ENCODE assay signal across 10 mouse cellular contexts in the genomic region with DNA sequence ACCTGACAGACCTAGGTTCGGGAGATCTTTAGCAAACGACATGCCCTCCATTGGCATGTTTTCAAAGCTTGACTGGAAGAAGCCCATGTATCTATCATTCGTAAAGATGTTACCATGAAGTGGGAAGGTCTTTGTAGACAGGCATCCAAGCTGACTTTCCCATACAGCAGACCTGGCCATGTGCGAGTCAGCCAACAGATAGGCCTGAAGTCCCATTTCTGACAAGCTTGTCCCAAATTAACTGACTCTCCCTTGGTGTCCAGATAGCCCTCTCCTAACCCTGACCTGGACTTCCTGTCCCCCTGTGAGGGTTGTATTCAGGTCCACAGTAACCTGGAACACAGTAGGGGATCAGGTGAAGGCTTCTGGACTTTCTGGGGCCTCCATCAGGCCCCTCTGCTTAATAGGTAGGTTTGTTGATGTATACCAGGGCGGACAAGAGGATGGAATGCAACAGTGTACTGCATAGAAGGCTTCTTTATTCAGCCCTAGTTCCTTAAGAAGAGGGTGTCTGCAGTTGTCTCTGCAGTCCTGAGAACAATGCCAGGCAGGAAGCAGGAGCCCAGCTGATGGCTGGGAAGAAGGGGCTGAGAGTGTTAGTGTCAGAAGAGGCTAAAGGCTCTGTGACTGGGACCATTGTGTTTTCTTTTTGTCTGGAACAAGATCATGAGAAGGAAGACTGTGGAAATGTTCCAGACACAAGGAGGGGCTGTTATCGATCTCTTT. TPM values are rescaled to one million over a fixed set of nuclear protein-coding genes. Genes with fewer than 3 reads are reported as not detected.
DNase-seq lines count a peak whose midpoint lies in the region; ATAC-seq and TF ChIP-seq lines count a peak whose summit lies in the region.
"Had no signal": no experiment of that assay in that cellular context is flagged by ENCODE, and none has a peak within 500 bp of the region (broad histone marks: within the 10 kb centered on the region; RNA-seq: fewer than 3 reads in every experiment).

No protein-coding gene starts in this region.

- peaks cover 90% of the 10 kb centered on the region for H3K4me1 ChIP-seq in heart, embryonic 11.5 days (ENCODE audit: control insufficient read depth, insufficient read depth, low read length)
- H3K4me1 ChIP-seq in midbrain, embryonic 10.5 days = peaks cover 89% of the 10 kb centered on the region
- H3K4me1 ChIP-seq in midbrain, postnatal 0 days (ENCODE audit: insufficient read depth, low read length) = peaks cover 32% of the 10 kb centered on the region
- H3K4me1 ChIP-seq in hindbrain, embryonic 13.5 days (replicated peaks) = peaks cover 77% of the 10 kb centered on the region
- H3K4me1 ChIP-seq in stomach, embryonic 16.5 days (ENCODE audit: control insufficient read depth, insufficient read depth, low read length) = peaks cover 86% of the 10 kb centered on the region

- H3K4me3 ChIP-seq in heart, embryonic 11.5 days (ENCODE audit: low read depth, low read length) = no peak overlapping the region
- H3K4me3 ChIP-seq in midbrain, embryonic 10.5 days = no peak overlapping the region
- H3K4me3 ChIP-seq in midbrain, postnatal 0 days (ENCODE audit: low read depth, low read length) = no peak overlapping the region
- no peak overlapping the region for H3K4me3 ChIP-seq in hindbrain, embryonic 13.5 days
- H3K4me3 ChIP-seq in stomach, embryonic 16.5 days (replicated peaks; ENCODE audit: low read length) = no peak overlapping the region

- no peaks in the 10 kb centered on the region for H3K27me3 ChIP-seq in heart, embryonic 11.5 days (ENCODE audit: control insufficient read depth, insufficient read depth, low read length)
- peaks cover 38% of the 10 kb centered on the region for H3K27me3 ChIP-seq in midbrain, embryonic 10.5 days (ENCODE audit: low read depth, poor library complexity, severe bottlenecking)
- no peaks in the 10 kb centered on the region for H3K27me3 ChIP-seq in midbrain, postnatal 0 days (ENCODE audit: insufficient read depth, low read length)
- 0 out of 2 replicates have a peak, but pooled peaks cover 5% of the 10 kb centered on the region for H3K27me3 ChIP-seq in hindbrain, embryonic 13.5 days
- H3K27me3 ChIP-seq in stomach, embryonic 16.5 days (ENCODE audit: control insufficient read depth, insufficient read depth, low read length) = no peaks in the 10 kb centered on the region

- 64% methylated on average over 6 of the region's 6 CpGs for WGBS in heart, embryonic 11.5 days (ENCODE audit: insufficient replicate concordance)
- WGBS in midbrain, embryonic 10.5 days = 76% methylated on average over 6 of the region's 6 CpGs
- 76% methylated on average over 6 of the region's 6 CpGs for WGBS in midbrain, postnatal 0 days
- 78% methylated on average over 6 of the region's 6 CpGs for WGBS in hindbrain, embryonic 13.5 days
- 63% methylated on average over 6 of the region's 6 CpGs for WGBS in stomach, embryonic 16.5 days

- no peak for DNase-seq in heart, adult 8-10 months (ENCODE audit: low spot score)
- DNase-seq in midbrain, embryonic 10.5 days (ENCODE audit: low spot score) = no peak
- DNase-seq in midbrain, postnatal 0 days (ENCODE audit: low spot score) = no peak
- DNase-seq in frontal cortex, postnatal 36 days (ENCODE audit: low spot score in 2 of 2) = no peak
- no peak for DNase-seq in right cerebral cortex, postnatal 4 days
- DNase-seq: thymus, adult 18-20 months had no signal

- no peak overlapping the region for H3K9ac ChIP-seq in heart, embryonic 11.5 days (ENCODE audit: low read depth, low read length)
- H3K9ac ChIP-seq in midbrain, postnatal 0 days (replicated peaks; ENCODE audit: low read length, poor library complexity, severe bottlenecking) = no peak overlapping the region
- H3K9ac ChIP-seq in hindbrain, embryonic 13.5 days = no peak overlapping the region
- no peak overlapping the region for H3K9ac ChIP-seq in stomach, embryonic 16.5 days (ENCODE audit: low read length)

- H3K4me2 ChIP-seq in heart, embryonic 11.5 days = no peak overlapping the region
- H3K4me2 ChIP-seq in midbrain, postnatal 0 days (ENCODE audit: low read depth, low read length, poor library complexity, severe bottlenecking) = no peak overlapping the region
- H3K4me2 ChIP-seq in hindbrain, embryonic 13.5 days = no peak overlapping the region
- no peak overlapping the region for H3K4me2 ChIP-seq in stomach, embryonic 16.5 days (ENCODE audit: low read depth, low read length)

- H3K27ac ChIP-seq in heart, embryonic 11.5 days (ENCODE audit: low read depth, low read length) = peak overlapping the region; percentile 78
- peak overlapping the region; percentile 71; the same call in 1 of the 2 replicates for H3K27ac ChIP-seq in midbrain, embryonic 10.5 days (replicated peaks)
- H3K27ac ChIP-seq in midbrain, postnatal 0 days (ENCODE audit: low read depth, low read length) = no peak overlapping the region
- H3K27ac ChIP-seq in hindbrain, embryonic 13.5 days = peak overlapping the region; percentile 67
- H3K27ac ChIP-seq in stomach, embryonic 16.5 days (ENCODE audit: low read length) = peak overlapping the region; percentile 75

- H3K9me3 ChIP-seq in heart, embryonic 11.5 days (replicated peaks; ENCODE audit: control insufficient read depth, low read length) = no peaks in the 10 kb centered on the region
- no peaks in the 10 kb centered on the region for H3K9me3 ChIP-seq in midbrain, embryonic 10.5 days (replicated peaks)
- no peaks in the 10 kb centered on the region for H3K9me3 ChIP-seq in midbrain, postnatal 0 days (ENCODE audit: low read length)
- H3K9me3 ChIP-seq in hindbrain, embryonic 13.5 days = no peaks in the 10 kb centered on the region
- no peaks in the 10 kb centered on the region for H3K9me3 ChIP-seq in stomach, embryonic 16.5 days (replicated peaks; ENCODE audit: control insufficient read depth, low read length)

- H3K36me3 ChIP-seq in heart, embryonic 11.5 days (ENCODE audit: control insufficient read depth, insufficient read depth, low read length) = no peaks in the 10 kb centered on the region
- H3K36me3 ChIP-seq in midbrain, embryonic 10.5 days = no peaks in the 10 kb centered on the region
- no peaks in the 10 kb centered on the region for H3K36me3 ChIP-seq in midbrain, postnatal 0 days (ENCODE audit: insufficient read depth, low read length)
- no peaks in the 10 kb centered on the region for H3K36me3 ChIP-seq in hindbrain, embryonic 13.5 days
- no peaks in the 10 kb centered on the region for H3K36me3 ChIP-seq in stomach, embryonic 16.5 days (ENCODE audit: control insufficient read depth, insufficient read depth, low read length)

- no peak for TF ChIP-seq CTCF in midbrain, postnatal 0 days (IDR thresholded peaks at IDR 0.05)

- no peak for ATAC-seq in heart, embryonic 11.5 days (replicated peaks; ENCODE audit: insufficient number of reproducible peaks, low FRiP score, low TSS enrichment)
- no peak for ATAC-seq in midbrain, postnatal 0 days (ENCODE audit: low FRiP score)
- no peak for ATAC-seq in hindbrain, embryonic 13.5 days (ENCODE audit: low FRiP score)
- ATAC-seq in stomach, embryonic 16.5 days (ENCODE audit: insufficient read depth, low FRiP score) = no peak
- ATAC-seq: CD4-positive, CD25-positive, alpha-beta regulatory T cell, adult 4 months had no signal

RNA-seq across cellular contexts. Expression of gene Bag3, which starts 9.2 kb away (rescaled TPM):
- polyA plus RNA-seq in heart, embryonic 11.5 days (2014; fragmentation: Nextera tagmentation; extraction: Ambion mirVana) = 20.6 and 21.1 TPM in 2 replicates
- 100 to 1,000 TPM; 281 to 370 (median 342) TPM for total RNA-seq in heart, adult 8-10 months (2022)
- polyA plus RNA-seq in midbrain, embryonic 10.5 days (2016; fragmentation: Nextera tagmentation; extraction: Ambion mirVana) = 6.4 and 7.2 TPM in 2 replicates
- 4.2 and 4.9 TPM in 2 replicates for total RNA-seq in midbrain, postnatal 0 days (2014; rRNA removed)
- polyA plus RNA-seq in midbrain, postnatal 0 days (2015; fragmentation: Nextera tagmentation; extraction: Ambion mirVana) = 3.7 and 4.0 TPM in 2 replicates
- polyA plus RNA-seq in hindbrain, embryonic 13.5 days (2015; fragmentation: Nextera tagmentation; extraction: Ambion mirVana) = 3.2 and 3.3 TPM in 2 replicates
- polyA plus RNA-seq in stomach, embryonic 16.5 days (2015; fragmentation: Nextera tagmentation; extraction: Ambion mirVana) = 17.4 and 20.8 TPM in 2 replicates
